Mouse (Mus musculus): ENCODE measurements around the gene Krtap3-3. TPM values are rescaled to one million over a fixed set of nuclear protein-coding genes. Genes with fewer than 3 reads are reported as not detected.
A peak's percentile ranks its signal among the peaks of the same experiment; 100 is the strongest.
"Not testable (repeated sequence)": the region's sequence is repeated elsewhere in the genome, so short reads cannot be mapped to it uniquely, and the experiment has no call there.

The Krtap3-3 gene
- total RNA-seq (2021), result under 1 TPM in 1 of 2 experiments, not detected in 1; 0.32 TPM
- long read RNA-seq, experiment 1, result 0 reads
- long read RNA-seq, experiment 2, result 0 reads

- DNase-seq (ENCODE audit: low spot score), result no peak
Observed at GRCm38 (mm10) chr11:99550765-99551164, at the start of gene Krtap3-3. Gene Krtap3-3, minus strand, starts transcription at chr11:99550865.

GRCm38 (mm10) chr11:99597742-99598141 is 47.1 kb upstream of the Krtap3-3 start, which contains the start of gene Krtap9-3:
Gene Krtap9-3, minus strand, starts transcription at chr11:99598105.
- DNase-seq (ENCODE audit: low spot score), result not testable (repeated sequence)

- DNase-seq (ENCODE audit: low spot score), result no peak
Observed at GRCm38 (mm10) chr11:99590981-99591380, 40.3 kb upstream of the Krtap3-3 start, which contains the start of gene Krtap1-3. Gene Krtap1-3, minus strand, starts transcription at chr11:99591339.

GRCm38 (mm10) chr11:99585096-99585495 is 34.4 kb upstream of the Krtap3-3 start:
- DNase-seq (ENCODE audit: low spot score), result no peak

GRCm38 (mm10) chr11:99583245-99583704 is 32.6 kb upstream of the Krtap3-3 start, which contains the start of gene Krtap1-4:
Gene Krtap1-4, minus strand, starts transcription at chr11:99583654.
- no peak for DNase-seq (ENCODE audit: low spot score)

GRCm38 (mm10) chr11:99581564-99581963 is 30.9 kb upstream of the Krtap3-3 start:
- DNase-seq (ENCODE audit: low spot score), result no peak

- DNase-seq (ENCODE audit: low spot score), result no peak
Observed at GRCm38 (mm10) chr11:99581051-99581450, 30.4 kb upstream of the Krtap3-3 start.

GRCm38 (mm10) chr11:99580636-99581035 is 30.0 kb upstream of the Krtap3-3 start, which contains the start of gene Krtap1-5:
Gene Krtap1-5, minus strand, starts transcription at chr11:99581016.
- DNase-seq (ENCODE audit: low spot score), result no peak

- DNase-seq (ENCODE audit: low spot score), result peak; percentile 44
Observed at GRCm38 (mm10) chr11:99574106-99574505, 23.4 kb upstream of the Krtap3-3 start.

- no peak for DNase-seq (ENCODE audit: low spot score)
Observed at GRCm38 (mm10) chr11:99573164-99573563, 22.5 kb upstream of the Krtap3-3 start.

GRCm38 (mm10) chr11:99566530-99566929 is 15.9 kb upstream of the Krtap3-3 start, which contains the start of gene Krtap3-1:
Gene Krtap3-1, minus strand, starts transcription at chr11:99566630.
- DNase-seq (ENCODE audit: low spot score), result no peak

GRCm38 (mm10) chr11:99562580-99562979 is 11.9 kb upstream of the Krtap3-3 start:
- no peak for DNase-seq (ENCODE audit: low spot score)

- no peak for DNase-seq (ENCODE audit: low spot score)
Observed at GRCm38 (mm10) chr11:99559366-99559765, 8.7 kb upstream of the Krtap3-3 start, which contains the start of gene Gm11939. Gene Gm11939, minus strand, starts transcription at chr11:99559466.

- DNase-seq (ENCODE audit: low spot score), result no peak
Observed at GRCm38 (mm10) chr11:99557976-99558745, 7.5 kb upstream of the Krtap3-3 start.

GRCm38 (mm10) chr11:99556753-99557152 is 6.1 kb upstream of the Krtap3-3 start, which contains the start of gene Krtap3-2:
Gene Krtap3-2, minus strand, starts transcription at chr11:99556853.
- DNase-seq (ENCODE audit: low spot score), result no peak

GRCm38 (mm10) chr11:99556195-99556594 is 5.5 kb upstream of the Krtap3-3 start:
- DNase-seq (ENCODE audit: low spot score), result no peak

GRCm38 (mm10) chr11:99547892-99548291 is 2.8 kb downstream of the Krtap3-3 start:
- DNase-seq (ENCODE audit: low spot score), result no peak

- DNase-seq (ENCODE audit: low spot score), result no peak
Observed at GRCm38 (mm10) chr11:99539721-99540120, 10.9 kb downstream of the Krtap3-3 start.

GRCm38 (mm10) chr11:99521288-99521860 is 29.3 kb downstream of the Krtap3-3 start, which contains the start of gene Krt39:
Gene Krt39, minus strand, starts transcription at chr11:99521338.
- no peak for DNase-seq (ENCODE audit: low spot score)

GRCm38 (mm10) chr11:99514098-99514497 is 36.6 kb downstream of the Krtap3-3 start:
- DNase-seq (ENCODE audit: low spot score), result no peak

All from gastrocnemius, adult 18-20 months (tissue).